Mouse (Mus musculus) heart, postnatal 0 days (tissue): Measurements from ENCODE around the gene Bcr.

Experiments used
- CTCF ChIP-seq: IDR thresholded peaks from 2 replicates; pipeline ENCODE4 v1.5.1; 2016; ENCODE audit warnings: antibody characterized with exemption, control low read depth, low read depth
- EP300 ChIP-seq: IDR thresholded peaks from 2 replicates; pipeline ENCODE4 v1.6.1; 2016; ENCODE audit warnings: antibody characterized with exemption, low read depth

- TF ChIP-seq CTCF (no peak), EP300 (no peak)
Observed at GRCm38 (mm10) chr10:75030234-75030633, 30.2 kb upstream of the Bcr start.
